Mouse (Mus musculus): ENCODE measurements around the gene Srl. TPM values are rescaled to one million over a fixed set of nuclear protein-coding genes. Genes with fewer than 3 reads are reported as not detected.
"Not testable (repeated sequence)": the region's sequence is repeated elsewhere in the genome, so short reads cannot be mapped to it uniquely, and the experiment has no call there.

The Srl gene
- polyA plus RNA-seq, 1 experiment, result 10.0 TPM

DNA sequence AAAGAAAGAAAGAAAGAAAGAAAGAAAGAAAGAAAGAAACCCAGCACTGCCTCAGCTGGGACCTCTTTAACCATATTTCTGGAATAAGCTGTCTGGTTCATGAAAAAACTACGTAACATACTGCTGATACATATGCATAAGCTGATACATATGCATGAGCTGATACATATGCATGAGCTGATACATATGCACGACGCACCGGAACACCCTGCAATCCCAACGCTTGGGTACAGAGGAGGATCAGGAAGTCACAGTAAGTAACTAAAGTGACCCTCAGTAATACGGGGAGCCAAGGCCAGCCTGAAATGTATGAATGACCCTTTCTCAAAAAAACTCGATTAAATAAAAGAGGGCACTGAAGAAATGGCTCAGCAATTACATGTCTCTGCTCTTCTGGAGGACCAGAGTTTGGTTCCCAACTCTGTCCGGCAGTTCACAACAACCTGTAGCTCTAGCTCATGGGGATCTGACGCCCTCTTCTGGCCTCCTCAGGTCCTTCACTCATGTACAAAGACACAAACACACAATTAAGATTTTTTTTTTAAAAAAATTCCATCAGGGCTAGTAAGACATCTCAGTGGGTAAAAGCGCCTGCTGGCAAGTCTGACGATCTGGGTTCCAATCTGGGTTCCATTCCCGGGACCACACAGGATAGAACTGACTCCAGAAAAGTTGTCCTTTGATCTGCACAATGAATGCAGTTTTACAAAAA, 1.4 kb downstream of the Srl start:
- DNase-seq, result no peak
- TF ChIP-seq POLR2A (IDR thresholded peaks at IDR 0.05; ENCODE audit: borderline replicate concordance, insufficient read depth, low read length) (no peak), CTCF (IDR thresholded peaks at IDR 0.05; ENCODE audit: borderline replicate concordance, insufficient read depth, low read depth, low read length) (no peak)
- no peak overlapping the region for H3K4me3 ChIP-seq (replicated peaks; ENCODE audit: insufficient read depth, low read depth, low read length)
- peaks cover 3% of the 10 kb centered on the region for H3K4me1 ChIP-seq (ENCODE audit: control insufficient read depth, insufficient read depth, low read length)
- 59% methylated on average over 12 of the region's 12 CpGs for WGBS
- H3K27ac ChIP-seq (ENCODE audit: insufficient read depth, low read length), result no peak overlapping the region
- no peaks in the 10 kb centered on the region for H3K27me3 ChIP-seq (ENCODE audit: control insufficient read depth, insufficient read depth, low read length)

DNA sequence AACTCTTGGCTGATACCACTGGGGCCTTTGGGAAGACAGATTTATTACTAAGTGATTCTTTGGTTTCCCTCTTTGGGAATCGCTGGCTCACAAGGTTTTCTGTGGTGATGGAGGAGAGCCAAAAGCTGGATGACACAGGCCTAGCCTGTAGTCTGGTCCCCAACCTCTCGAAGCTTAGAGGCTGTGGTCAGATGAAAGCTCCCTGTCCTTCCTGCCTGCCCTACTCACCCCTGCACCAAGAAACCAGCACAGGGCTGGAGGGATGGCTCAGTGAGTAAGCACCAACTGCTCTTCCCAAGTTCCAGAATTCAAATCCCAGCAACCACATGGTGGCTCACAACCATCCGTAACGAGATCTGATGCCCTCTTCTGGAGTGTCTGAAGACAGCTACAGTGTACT, 2.1 kb downstream of the Srl start:
- DNase-seq, result no peak
- H3K4me3 ChIP-seq (replicated peaks; ENCODE audit: insufficient read depth, low read depth, low read length), result no peak overlapping the region
- H3K27ac ChIP-seq (ENCODE audit: insufficient read depth, low read length), result no peak overlapping the region
- 46% methylated on average over 4 of the region's 4 CpGs for WGBS
- H3K4me1 ChIP-seq (ENCODE audit: control insufficient read depth, insufficient read depth, low read length), result peaks cover 3% of the 10 kb centered on the region
- H3K27me3 ChIP-seq (ENCODE audit: control insufficient read depth, insufficient read depth, low read length), result no peaks in the 10 kb centered on the region
- TF ChIP-seq POLR2A (IDR thresholded peaks at IDR 0.05; ENCODE audit: borderline replicate concordance, insufficient read depth, low read length), result no peak
- TF ChIP-seq CTCF (IDR thresholded peaks at IDR 0.05; ENCODE audit: borderline replicate concordance, insufficient read depth, low read depth, low read length), result no peak

DNA sequence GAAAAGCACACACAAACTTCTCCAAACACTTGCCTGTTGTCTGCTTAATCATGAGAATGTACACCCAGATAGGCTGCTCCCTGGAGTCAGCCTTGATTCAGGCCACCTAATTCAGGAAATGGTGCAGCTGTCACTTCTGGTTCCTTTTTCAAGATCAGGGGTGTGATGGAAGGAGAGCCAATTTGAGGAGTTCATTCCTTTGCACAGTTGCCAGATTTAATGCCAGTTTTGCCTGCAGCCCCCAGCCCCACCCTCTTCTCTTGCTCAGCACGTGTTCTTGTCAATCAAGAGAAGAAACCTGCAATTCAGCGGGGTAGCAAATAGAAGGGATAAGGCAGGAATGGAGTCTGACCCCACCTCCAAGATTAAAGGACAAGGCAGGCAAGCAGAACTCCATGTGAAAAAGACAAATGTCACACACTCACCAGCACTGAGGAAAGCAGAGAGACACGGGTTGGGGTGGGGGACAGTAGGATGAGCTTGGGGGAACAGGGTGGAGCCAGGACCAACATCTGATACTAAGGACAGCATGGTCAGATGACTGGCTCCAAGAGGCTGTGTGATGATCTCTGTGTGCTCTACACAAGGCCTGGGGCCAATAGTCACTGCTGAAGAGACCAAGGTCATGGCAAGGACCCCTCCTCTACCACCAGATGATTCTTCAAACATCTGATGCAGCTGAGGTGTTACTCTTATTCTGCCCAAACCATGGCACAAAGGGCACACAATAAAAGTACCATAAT, 3.8 kb downstream of the Srl start:
- WGBS, result 41% methylated on average over 3 of the region's 3 CpGs

DNA sequence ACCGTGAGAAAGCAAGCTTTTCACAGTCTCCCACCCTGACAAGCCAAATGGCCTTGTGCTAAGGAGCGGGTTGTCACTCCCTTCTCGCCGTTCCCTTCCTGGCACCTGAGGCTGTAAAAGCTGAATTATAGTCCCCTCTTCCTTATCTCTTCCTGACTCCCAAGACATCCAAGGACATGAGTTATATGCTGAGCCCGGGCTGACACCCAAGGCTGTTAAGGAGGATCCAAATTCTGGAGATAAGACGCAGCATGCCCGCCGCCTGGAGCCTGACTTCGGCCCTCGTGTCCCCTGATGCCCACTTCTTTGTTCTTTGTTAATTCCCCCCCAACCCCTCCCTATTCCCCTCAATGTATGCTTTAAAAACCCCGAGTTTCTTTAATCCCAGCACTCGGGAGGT, 14.2 kb downstream of the Srl start:
- not testable (repeated sequence) for H3K27ac ChIP-seq (ENCODE audit: insufficient read depth, low read length); H3K4me1 ChIP-seq (ENCODE audit: control insufficient read depth, insufficient read depth, low read length); H3K4me3 ChIP-seq (replicated peaks; ENCODE audit: insufficient read depth, low read depth, low read length); DNase-seq; H3K27me3 ChIP-seq (ENCODE audit: control insufficient read depth, insufficient read depth, low read length)
- 97% methylated on average over 12 of the region's 12 CpGs for WGBS

More for the DNA sequence above, 3.8 kb downstream of the Srl start:
- peaks cover 3% of the 10 kb centered on the region; the same call in 1 of the 2 replicates for H3K4me1 ChIP-seq (ENCODE audit: control insufficient read depth, insufficient read depth, low read length)
- H3K27me3 ChIP-seq (ENCODE audit: control insufficient read depth, insufficient read depth, low read length), result no peaks in the 10 kb centered on the region
- no peak overlapping the region for H3K4me3 ChIP-seq (replicated peaks; ENCODE audit: insufficient read depth, low read depth, low read length)
- TF ChIP-seq CTCF (IDR thresholded peaks at IDR 0.05; ENCODE audit: borderline replicate concordance, insufficient read depth, low read depth, low read length) (no peak), POLR2A (IDR thresholded peaks at IDR 0.05; ENCODE audit: borderline replicate concordance, insufficient read depth, low read length) (no peak)
- H3K27ac ChIP-seq (ENCODE audit: insufficient read depth, low read length), result no peak overlapping the region
- DNase-seq, result no peak

DNA sequence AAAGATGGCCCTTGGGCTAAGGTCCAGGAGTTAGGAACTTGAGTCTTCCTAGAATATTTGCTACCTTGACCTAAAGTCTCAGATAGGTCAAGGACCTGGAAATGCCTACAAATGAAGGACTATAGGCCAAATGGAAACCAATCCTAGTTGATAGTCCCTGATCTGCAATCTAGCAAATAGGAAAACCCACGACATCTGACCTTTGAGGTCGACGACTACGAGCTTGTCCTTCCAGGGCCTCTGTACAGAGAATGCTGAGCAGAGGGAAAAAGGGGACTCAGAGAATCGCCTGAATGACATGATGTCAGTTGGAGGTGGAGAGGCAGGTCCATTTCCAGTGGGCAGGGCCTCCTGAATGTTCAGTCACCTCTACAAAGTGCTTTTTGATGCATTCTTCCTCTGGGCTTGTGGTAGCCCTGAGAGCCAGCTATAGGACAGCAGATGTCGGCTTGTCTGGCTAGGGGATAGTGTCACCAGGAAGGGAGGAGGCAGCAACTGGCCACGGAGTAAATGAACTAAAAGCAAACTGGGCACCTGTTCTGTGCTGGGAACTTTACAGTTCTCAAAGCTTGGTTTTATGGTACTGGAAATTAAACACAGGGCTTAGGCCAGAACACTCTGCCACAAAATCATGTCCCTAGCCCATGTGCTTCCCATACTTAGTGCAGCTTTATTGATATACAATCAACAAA, 18.2 kb downstream of the Srl start:
- no peak for DNase-seq
- peaks cover 6% of the 10 kb centered on the region for H3K4me1 ChIP-seq (ENCODE audit: control insufficient read depth, insufficient read depth, low read length)
- H3K27ac ChIP-seq (ENCODE audit: insufficient read depth, low read length), result no peak overlapping the region
- no peak overlapping the region for H3K4me3 ChIP-seq (replicated peaks; ENCODE audit: insufficient read depth, low read depth, low read length)
- H3K27me3 ChIP-seq (ENCODE audit: control insufficient read depth, insufficient read depth, low read length), result no peaks in the 10 kb centered on the region
- TF ChIP-seq CTCF (IDR thresholded peaks at IDR 0.05; ENCODE audit: borderline replicate concordance, insufficient read depth, low read depth, low read length) (no peak), POLR2A (IDR thresholded peaks at IDR 0.05; ENCODE audit: borderline replicate concordance, insufficient read depth, low read length) (no peak)
- WGBS, result 67% methylated on average over 7 of the region's 7 CpGs

DNA sequence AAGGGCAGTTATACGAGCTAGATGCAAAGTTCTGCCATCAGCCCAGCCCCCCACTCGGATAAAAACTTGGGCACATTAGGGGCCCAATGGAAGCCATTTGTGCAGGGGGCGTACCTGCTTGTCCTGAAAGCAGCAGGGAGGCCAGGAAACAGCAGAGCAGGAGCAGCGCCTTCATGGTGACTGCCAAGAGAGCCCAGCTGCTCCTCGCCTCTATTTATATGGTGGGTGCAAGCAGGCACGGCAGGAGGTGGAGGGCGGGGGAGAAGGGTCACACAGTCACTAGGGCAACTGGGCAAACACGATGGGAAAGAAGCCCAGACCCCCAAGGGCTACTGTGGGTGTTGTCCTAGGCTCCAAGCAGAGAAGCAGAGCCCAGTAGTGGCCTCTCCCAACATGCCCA, 18.7 kb downstream of the Srl start:
- peaks cover 6% of the 10 kb centered on the region for H3K4me1 ChIP-seq (ENCODE audit: control insufficient read depth, insufficient read depth, low read length)
- no peak for DNase-seq
- TF ChIP-seq CTCF (IDR thresholded peaks at IDR 0.05; ENCODE audit: borderline replicate concordance, insufficient read depth, low read depth, low read length) (no peak), POLR2A (IDR thresholded peaks at IDR 0.05; ENCODE audit: borderline replicate concordance, insufficient read depth, low read length) (no peak)
- H3K4me3 ChIP-seq (replicated peaks; ENCODE audit: insufficient read depth, low read depth, low read length), result no peak overlapping the region
- 37% methylated on average over 8 of the region's 8 CpGs for WGBS
- no peak overlapping the region for H3K27ac ChIP-seq (ENCODE audit: insufficient read depth, low read length)
- no peaks in the 10 kb centered on the region for H3K27me3 ChIP-seq (ENCODE audit: control insufficient read depth, insufficient read depth, low read length)

DNA sequence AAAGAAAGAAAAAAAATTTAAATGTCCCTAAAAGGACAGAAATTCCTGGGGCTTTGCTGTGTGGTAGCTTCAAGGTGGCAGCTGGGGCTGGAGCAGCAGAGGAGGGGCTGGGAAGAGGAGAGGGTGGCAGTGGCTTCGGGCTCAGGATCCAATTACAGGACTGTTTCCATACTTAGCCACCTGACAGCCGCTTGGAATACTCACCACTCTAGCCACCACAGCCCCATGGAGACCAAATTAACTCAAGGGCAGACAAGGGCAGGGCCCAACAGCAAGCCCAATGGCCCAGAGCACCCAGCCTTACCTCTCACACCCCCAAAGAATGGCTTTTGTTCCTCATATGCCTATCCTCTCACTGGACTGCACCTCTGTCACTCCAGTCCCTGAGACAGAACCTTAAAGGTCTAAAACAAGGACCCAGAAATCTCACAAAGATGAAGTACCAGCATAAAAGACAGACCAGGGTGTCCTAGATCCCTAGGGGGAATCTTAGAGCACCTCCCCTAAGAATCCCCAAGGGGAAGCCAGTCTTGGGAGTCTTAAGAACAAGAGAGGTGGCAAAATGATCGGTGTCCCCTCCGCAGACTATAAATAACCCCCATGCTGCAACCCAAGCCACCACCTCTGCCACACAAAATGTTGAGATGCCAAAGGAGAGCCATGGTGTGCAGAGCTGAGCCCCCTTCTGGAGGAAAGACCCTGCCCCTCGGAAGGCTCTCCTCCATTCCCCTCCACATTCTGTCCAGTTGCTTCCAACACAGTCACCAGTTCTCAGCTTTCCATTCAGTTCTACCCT, 19.7 kb downstream of the Srl start:
- Histone ChIP-seq H3K4me3 (replicated peaks; ENCODE audit: insufficient read depth, low read depth, low read length) (no peak overlapping the region), H3K27ac (ENCODE audit: insufficient read depth, low read length) (no peak overlapping the region), H3K27me3 (ENCODE audit: control insufficient read depth, insufficient read depth, low read length) (no peaks in the 10 kb centered on the region), H3K4me1 (ENCODE audit: control insufficient read depth, insufficient read depth, low read length) (peaks cover 6% of the 10 kb centered on the region)
- DNase-seq, result no peak
- no peak for TF ChIP-seq POLR2A (IDR thresholded peaks at IDR 0.05; ENCODE audit: borderline replicate concordance, insufficient read depth, low read length)
- TF ChIP-seq CTCF (IDR thresholded peaks at IDR 0.05; ENCODE audit: borderline replicate concordance, insufficient read depth, low read depth, low read length), result no peak
- WGBS, result 85% methylated on average over 5 of the region's 5 CpGs

Measured in cerebellum, adult 2 months (tissue).